Mouse (Mus musculus) heart, embryonic 14.5 days (tissue): ENCODE data around the gene Ush1g. TPM values are rescaled to one million over a fixed set of nuclear protein-coding genes. Genes with fewer than 3 reads are reported as not detected.

Experiments
- ATAC-seq: fragments of 200-750 bp; cut with Nextera tagmentation; 2 replicates; pipeline ENCODE4 v1.8.0; 2017; ENCODE audit warnings: low read depth, moderate TSS enrichment; ENCODE audit not compliant: insufficient number of reproducible peaks, insufficient read depth, low FRiP score
- H3K27ac ChIP-seq, 2 experiments: fragments of 200-500 bp in 1 of 2; fragments of 300-500 bp in 1 of 2; sonication (generic) in 1 of 2; replicated peaks in 1 of 2; 2 replicates each; pipeline ENCODE4 v1.5.1; 2012 to 2014; ENCODE audit warnings: low read depth in 2 of 2, low read length in 2 of 2, control low read depth in 1 of 2, mild to moderate bottlenecking in 1 of 2, mixed read lengths in 1 of 2; ENCODE audit not compliant: control insufficient read depth in 1 of 2, insufficient read depth in 1 of 2
- H3K27me3 ChIP-seq: fragments of 300-500 bp; sonication (generic); 2 replicates; pipeline ENCODE4 v1.6.1; 2014; ENCODE audit warnings: mild to moderate bottlenecking, low read length, control low read depth; ENCODE audit not compliant: control insufficient read depth, insufficient read depth
- H3K36me3 ChIP-seq: fragments of 300-500 bp; sonication (generic); 2 replicates; pipeline ENCODE4 v1.6.1; 2014; ENCODE audit warnings: mild to moderate bottlenecking, control low read depth, low read length, mixed read lengths; ENCODE audit not compliant: control insufficient read depth, insufficient read depth
- H3K4me1 ChIP-seq, 2 experiments: fragments of 200-500 bp in 1 of 2; fragments of 300-500 bp in 1 of 2; sonication (generic) in 1 of 2; 2 replicates each; pipeline ENCODE4 v1.6.1; 2012 to 2014; ENCODE audit warnings: low read length in 2 of 2, control low read depth in 1 of 2, mixed read lengths in 1 of 2; ENCODE audit not compliant: control insufficient read depth in 2 of 2, insufficient read depth in 2 of 2
- H3K4me2 ChIP-seq: fragments of 300-500 bp; sonication (generic); 2 replicates; pipeline ENCODE4 v1.6.1; 2014; ENCODE audit warnings: mild to moderate bottlenecking, low read length
- H3K4me3 ChIP-seq, 2 experiments: fragments of 200-500 bp in 1 of 2; fragments of 300-500 bp in 1 of 2; sonication (generic) in 1 of 2; 2 replicates each; pipeline ENCODE4 v1.5.1; 2012 to 2014; ENCODE audit warnings: low read length in 2 of 2, mild to moderate bottlenecking in 2 of 2, control low read depth in 1 of 2, low read depth in 1 of 2, moderate library complexity in 1 of 2; ENCODE audit not compliant: control insufficient read depth in 1 of 2, insufficient read depth in 1 of 2
- H3K9ac ChIP-seq: fragments of 300-500 bp; sonication (generic); 2 replicates; pipeline ENCODE4 v1.6.1; 2014; ENCODE audit warnings: mild to moderate bottlenecking, low read length
- H3K9me3 ChIP-seq: fragments of 300-500 bp; sonication (generic); 2 replicates; pipeline ENCODE4 v1.6.1; 2016; ENCODE audit warnings: low read length, control low read depth; ENCODE audit not compliant: control insufficient read depth
- WGBS: fragments of 180-500 bp; shearing (Covaris S2); extraction: QIAGEN DNeasy Blood & Tissue Kit; methylation state at CpG from one replicate; pipeline ENCODE4 v1.1.7; 2014; 5-methylcytosine and 5-hydroxymethylcytosine counted together
- polyA plus RNA-seq: library from polyadenylated mRNA; unstranded; fragments of >200 nt; fragmentation: Nextera tagmentation; extraction: Ambion mirVana; gene quantifications from 2 replicates; pipeline ENCODE4 v1.2.1, GENCODE M21; 2014

The Ush1g gene
- polyA plus RNA-seq, 1 experiment from 2014 or later: 0.05 TPM

GRCm38 (mm10) chr11:115344967-115345366 lies 23.1 kb upstream of the Ush1g start:
- Histone ChIP-seq H3K4me2 (no peak overlapping the region), H3K9me3 (no peaks in the 10 kb centered on the region), H3K27ac (no peak overlapping the region), H3K4me1 (no peaks in the 10 kb centered on the region; a peak in 1 of 4 replicates), H3K4me3 (no peak overlapping the region), H3K9ac (no peak overlapping the region), H3K36me3 (no peaks in the 10 kb centered on the region), H3K27me3 (peaks cover 41% of the 10 kb centered on the region)
- 7% methylated on average over 12 of the region's 12 CpGs for WGBS
- ATAC-seq: no peak

GRCm38 (mm10) chr11:115341866-115342265 lies 20.0 kb upstream of the Ush1g start:
- H3K27ac ChIP-seq: no peak overlapping the region
- WGBS: 51% methylated on average over 6 of the region's 6 CpGs
- no peak overlapping the region for H3K4me3 ChIP-seq
- H3K9me3 ChIP-seq: no peaks in the 10 kb centered on the region
- H3K4me1 ChIP-seq: no peaks in the 10 kb centered on the region; a peak in 1 of 4 replicates
- no peaks in the 10 kb centered on the region for H3K36me3 ChIP-seq
- no peak overlapping the region for H3K4me2 ChIP-seq
- peaks cover 50% of the 10 kb centered on the region for H3K27me3 ChIP-seq
- no peak for ATAC-seq
- H3K9ac ChIP-seq: no peak overlapping the region

- peaks cover 50% of the 10 kb centered on the region for H3K27me3 ChIP-seq
These were observed 19.4 kb upstream of the Ush1g start for GRCm38 (mm10) chr11:115341246-115341645.

GRCm38 (mm10) chr11:115337826-115338225 lies 16.0 kb upstream of the Ush1g start:
- Histone ChIP-seq H3K4me3 (no peak overlapping the region), H3K27ac (no peak overlapping the region), H3K27me3 (peaks cover 66% of the 10 kb centered on the region), H3K4me1 (no peaks in the 10 kb centered on the region), H3K9ac (no peak overlapping the region), H3K36me3 (no peaks in the 10 kb centered on the region), H3K4me2 (no peak overlapping the region), H3K9me3 (no peaks in the 10 kb centered on the region)
- WGBS: 53% methylated on average over 1 of the region's 1 CpGs
- ATAC-seq: no peak

More at GRCm38 (mm10) chr11:115341246-115341645, 19.4 kb upstream of the Ush1g start:
- no peaks in the 10 kb centered on the region for H3K9me3 ChIP-seq
- H3K9ac ChIP-seq: no peak overlapping the region
- H3K4me3 ChIP-seq: no peak overlapping the region
- ATAC-seq: no peak
- no peaks in the 10 kb centered on the region for H3K36me3 ChIP-seq
- H3K4me1 ChIP-seq: no peaks in the 10 kb centered on the region; a peak in 1 of 4 replicates
- 56% methylated on average over 2 of the region's 2 CpGs for WGBS
- no peak overlapping the region for H3K4me2 ChIP-seq
- H3K27ac ChIP-seq: no peak overlapping the region

GRCm38 (mm10) chr11:115337350-115337749 lies 15.5 kb upstream of the Ush1g start:
- 38% methylated on average over 3 of the region's 3 CpGs for WGBS
- H3K4me3 ChIP-seq: no peak overlapping the region
- H3K9ac ChIP-seq: no peak overlapping the region
- H3K27ac ChIP-seq: no peak overlapping the region
- no peak overlapping the region for H3K4me2 ChIP-seq
- no peaks in the 10 kb centered on the region for H3K9me3 ChIP-seq
- peaks cover 71% of the 10 kb centered on the region for H3K27me3 ChIP-seq
- H3K36me3 ChIP-seq: no peaks in the 10 kb centered on the region
- H3K4me1 ChIP-seq: no peaks in the 10 kb centered on the region
- no peak for ATAC-seq

- Histone ChIP-seq H3K27me3 (peaks cover 75% of the 10 kb centered on the region), H3K4me3 (no peak overlapping the region), H3K9me3 (no peaks in the 10 kb centered on the region), H3K36me3 (no peaks in the 10 kb centered on the region), H3K4me2 (no peak overlapping the region), H3K4me1 (no peaks in the 10 kb centered on the region), H3K9ac (no peak overlapping the region), H3K27ac (no peak overlapping the region)
- WGBS: 16% methylated on average over 6 of the region's 6 CpGs
- ATAC-seq: no peak
These were observed 14.3 kb upstream of the Ush1g start for GRCm38 (mm10) chr11:115336115-115336514.

GRCm38 (mm10) chr11:115335223-115335622 lies 13.4 kb upstream of the Ush1g start:
- no peak overlapping the region for H3K4me2 ChIP-seq

GRCm38 (mm10) chr11:115334531-115334930 lies 12.7 kb upstream of the Ush1g start, which contains the start of gene Otop3:
Gene Otop3 (plus strand): TSS chr11:115334731.
- H3K9me3 ChIP-seq: no peaks in the 10 kb centered on the region
- H3K4me2 ChIP-seq: no peak within 1 kb of the TSS
- peaks cover 83% of the 10 kb centered on the region for H3K27me3 ChIP-seq
- no peak within 1 kb of the TSS for H3K4me3 ChIP-seq
- ATAC-seq: no peak
- H3K27ac ChIP-seq: no peak within 1 kb of the TSS
- no peaks in the 10 kb centered on the region for H3K4me1 ChIP-seq
- 3% methylated on average over 29 of the region's 29 CpGs for WGBS
- H3K36me3 ChIP-seq: no peaks in the 10 kb centered on the region
- H3K9ac ChIP-seq: no peak within 1 kb of the TSS

More at GRCm38 (mm10) chr11:115335223-115335622, 13.4 kb upstream of the Ush1g start:
- Histone ChIP-seq H3K9me3 (no peaks in the 10 kb centered on the region), H3K4me3 (no peak overlapping the region), H3K27me3 (peaks cover 81% of the 10 kb centered on the region), H3K27ac (no peak overlapping the region), H3K9ac (no peak overlapping the region), H3K36me3 (no peaks in the 10 kb centered on the region), H3K4me1 (no peaks in the 10 kb centered on the region)
- 48% methylated on average over 12 of the region's 12 CpGs for WGBS
- no peak for ATAC-seq
